Mouse (Mus musculus): Measurements from ENCODE around the gene Rbm20. TPM values are rescaled to one million over a fixed set of nuclear protein-coding genes. Genes with fewer than 3 reads are reported as not detected.

Gene Rbm20
- total RNA-seq, 2 experiments from 2014 or later, result not detected

Other genes starting within 250 kb of the Rbm20 start
- 1.9 and 2.9 TPM in 2 replicates for gene Dusp5, start 148.2 kb upstream of the Rbm20 start, total RNA-seq (2015; ENCODE audit: low replicate concordance)
- 0.42 and 1.8 TPM in 2 replicates for gene Dusp5, start 148.2 kb upstream of the Rbm20 start, total RNA-seq (2017; ENCODE audit: low replicate concordance)
- 4.0 and 22.2 TPM in 2 replicates for gene Nutf2-ps1, start 88.2 kb upstream of the Rbm20 start, total RNA-seq (2015; ENCODE audit: low replicate concordance)
- 21.7 and 52.3 TPM in 2 replicates for gene Nutf2-ps1, start 88.2 kb upstream of the Rbm20 start, total RNA-seq (2017; ENCODE audit: low replicate concordance)
- 49.2 and 62.9 TPM in 2 replicates for gene Smc3, start 76.9 kb upstream of the Rbm20 start, total RNA-seq (2015; ENCODE audit: low replicate concordance)
- 80.2 and 115 TPM in 2 replicates for gene Smc3, start 76.9 kb upstream of the Rbm20 start, total RNA-seq (2017; ENCODE audit: low replicate concordance)
- gene Pdcd4, start 214.9 kb downstream of the Rbm20 start, total RNA-seq (2015; ENCODE audit: low replicate concordance), result 46.9 and 57.7 TPM in 2 replicates
- 66.9 and 99.0 TPM in 2 replicates for gene Pdcd4, start 214.9 kb downstream of the Rbm20 start, total RNA-seq (2017; ENCODE audit: low replicate concordance)